19 mouse cellular contexts compared by ENCODE assay signal in the genomic region with DNA sequence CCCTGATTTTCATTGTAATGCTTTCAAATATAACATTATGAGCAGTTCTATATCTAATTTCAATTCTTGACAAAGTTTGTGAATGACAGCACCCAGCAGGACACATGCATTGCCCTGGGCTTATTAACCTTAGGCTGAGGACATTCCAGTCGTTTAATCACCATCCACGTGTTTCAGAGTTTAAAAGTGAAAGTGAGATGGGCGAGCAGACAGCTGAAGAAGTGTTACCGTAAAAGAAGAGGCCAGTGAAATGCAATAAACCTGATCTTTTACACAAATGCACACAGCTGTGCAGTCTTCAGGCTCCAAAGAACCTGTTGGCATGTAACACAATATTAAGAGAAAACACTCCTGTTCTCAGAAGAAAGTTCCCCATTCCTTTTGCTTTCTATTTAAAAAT.
DNase-seq lines count a peak whose midpoint lies in the region; ATAC-seq and TF ChIP-seq lines count a peak whose summit lies in the region.
"Had no signal": no experiment of that assay in that cellular context is flagged by ENCODE, and none has a peak within 500 bp of the region (broad histone marks: within the 10 kb centered on the region; RNA-seq: fewer than 3 reads in every experiment).

No protein-coding gene starts in this region.

- DNase-seq in embryo, embryonic 10.5 days (ENCODE audit: low spot score): peak; percentile 23
- DNase-seq in embryo, embryonic 10 days (ENCODE audit: low spot score): no peak
- no peak for DNase-seq in kidney, adult 2 months
- DNase-seq in kidney, adult 18-20 months: no peak
- DNase-seq in 416B (ENCODE audit: low read depth): peak; percentile 45
- DNase-seq in frontal cortex, adult 2 months (ENCODE audit: extremely low spot score in 1 of 2, low spot score in 1 of 2): no peak
- no peak for DNase-seq in ovary, adult 18-20 months (ENCODE audit: low spot score)
- DNase-seq: B cell, adult 2 months; cerebellum, adult 18-20 months; gastrocnemius, postnatal 25 days; lung, postnatal 4 days; thymus, adult 18-20 months had no signal

- peak overlapping the region; percentile 37 for H3K4me2 ChIP-seq in intestine, embryonic 15.5 days (replicated peaks)
- H3K4me2 ChIP-seq: embryonic facial prominence, embryonic 12.5 days; forebrain, embryonic 12.5 days; hindbrain, embryonic 14.5 days; liver, embryonic 11.5 days; midbrain, embryonic 15.5 days; neural tube, embryonic 13.5 days had no signal

- no peaks in the 10 kb centered on the region for H3K9me3 ChIP-seq in intestine, embryonic 15.5 days
- H3K9me3 ChIP-seq: embryonic facial prominence, embryonic 12.5 days; forebrain, embryonic 12.5 days; midbrain, embryonic 15.5 days; neural tube, embryonic 13.5 days had no signal

- TF ChIP-seq POLR2A in kidney, adult 2 months (IDR thresholded peaks at IDR 0.05; ENCODE audit: low read depth, low read length): no peak

- H3K27ac ChIP-seq in kidney, adult 2 months (ENCODE audit: insufficient read depth, low read depth, low read length): no peak overlapping the region
- H3K27ac ChIP-seq in intestine, embryonic 15.5 days: no peak overlapping the region
- H3K27ac ChIP-seq: embryonic facial prominence, embryonic 12.5 days; forebrain, embryonic 12.5 days; hindbrain, embryonic 14.5 days; midbrain, embryonic 15.5 days; neural tube, embryonic 13.5 days had no signal

- 11% methylated on average over 4 of the region's 4 CpGs for WGBS in kidney, adult 2 months
- 28% methylated on average over 4 of the region's 4 CpGs for WGBS in intestine, embryonic 15.5 days

- ATAC-seq in intestine, embryonic 15.5 days: no peak
- ATAC-seq: midbrain, embryonic 15.5 days had no signal

- H3K27me3 ChIP-seq in kidney, adult 2 months (replicated peaks; ENCODE audit: control insufficient read depth, insufficient read depth, low read length): no peaks in the 10 kb centered on the region
- no peaks in the 10 kb centered on the region for H3K27me3 ChIP-seq in intestine, embryonic 15.5 days (replicated peaks)
- H3K27me3 ChIP-seq: embryonic facial prominence, embryonic 12.5 days; forebrain, embryonic 12.5 days; midbrain, embryonic 15.5 days; neural tube, embryonic 13.5 days had no signal

- H3K36me3 ChIP-seq in kidney, adult 2 months (ENCODE audit: control insufficient read depth, insufficient read depth, low read length): no peaks in the 10 kb centered on the region
- H3K36me3 ChIP-seq in intestine, embryonic 15.5 days: no peaks in the 10 kb centered on the region
- H3K36me3 ChIP-seq: embryonic facial prominence, embryonic 12.5 days; forebrain, embryonic 12.5 days; midbrain, embryonic 15.5 days; neural tube, embryonic 13.5 days had no signal

- TF ChIP-seq CTCF in kidney, adult 2 months (conservative IDR thresholded peaks at IDR 0.05; ENCODE audit: insufficient read depth, insufficient read length, low read depth, low read length): no peak

- H3K9ac ChIP-seq in intestine, embryonic 15.5 days: no peak overlapping the region
- H3K9ac ChIP-seq: embryonic facial prominence, embryonic 12.5 days; forebrain, embryonic 12.5 days; hindbrain, embryonic 14.5 days; midbrain, embryonic 15.5 days; neural tube, embryonic 13.5 days had no signal

- peak overlapping the region; percentile 19; the same call in 1 of the 2 replicates for H3K4me3 ChIP-seq in kidney, adult 2 months (ENCODE audit: insufficient read depth, low read depth, low read length)
- no peak overlapping the region for H3K4me3 ChIP-seq in intestine, embryonic 15.5 days (replicated peaks)
- H3K4me3 ChIP-seq: embryonic facial prominence, embryonic 12.5 days; forebrain, embryonic 12.5 days; midbrain, embryonic 15.5 days; neural tube, embryonic 13.5 days had no signal

- no peaks in the 10 kb centered on the region for H3K4me1 ChIP-seq in kidney, adult 2 months (ENCODE audit: control insufficient read depth, insufficient read depth, low read length)
- H3K4me1 ChIP-seq in intestine, embryonic 15.5 days (replicated peaks): no peaks in the 10 kb centered on the region
- H3K4me1 ChIP-seq: embryonic facial prominence, embryonic 12.5 days; midbrain, embryonic 15.5 days; neural tube, embryonic 13.5 days had no signal

Comparison
In these comparisons a context has a peak if more than half of its experiments do, and no peak if none do; other contexts are left out.
1. DNase-seq: peak in embryo, embryonic 10.5 days (single experiment) and 416B (single experiment); none in embryo, embryonic 10 days (single experiment), kidney, adult 2 months (single experiment), kidney, adult 18-20 months (single experiment), frontal cortex, adult 2 months (0 of 2) and ovary, adult 18-20 months (single experiment).